Mouse (Mus musculus): ENCODE data around the gene Cacng7. TPM values are rescaled to one million over a fixed set of nuclear protein-coding genes. Genes with fewer than 3 reads are reported as not detected.

Cacng7 gene
- polyA plus RNA-seq, 1 experiment from 2014 or later: 0.13 TPM

- Histone ChIP-seq H3K4me3 (ENCODE audit: low read depth, low read length) (no peak overlapping the region), H3K27me3 (ENCODE audit: insufficient read depth, low read length) (0 out of 2 replicates have a peak, but pooled peaks cover 10% of the 10 kb centered on the region), H3K27ac (ENCODE audit: low read depth) (no peak overlapping the region), H3K9ac (replicated peaks) (no peak overlapping the region), H3K4me2 (ENCODE audit: low read depth, low read length) (no peak overlapping the region), H3K4me1 (ENCODE audit: insufficient read depth) (no peaks in the 10 kb centered on the region), H3K36me3 (replicated peaks; ENCODE audit: insufficient read depth, low read length) (no peaks in the 10 kb centered on the region), H3K9me3 (ENCODE audit: low read length) (no peaks in the 10 kb centered on the region)
- no peak for DNase-seq
- WGBS (ENCODE audit: insufficient replicate concordance): 75% methylated on average over 18 of the region's 18 CpGs
- ATAC-seq: no peak
- no peak for TF ChIP-seq CTCF (IDR thresholded peaks at IDR 0.05; ENCODE audit: low read depth)
- TF ChIP-seq EP300 (IDR thresholded peaks at IDR 0.05; ENCODE audit: low read depth): no peak
These were observed 55.0 kb downstream of the Cacng7 start for GRCm38 (mm10) chr7:3387761-3388160.

DNA sequence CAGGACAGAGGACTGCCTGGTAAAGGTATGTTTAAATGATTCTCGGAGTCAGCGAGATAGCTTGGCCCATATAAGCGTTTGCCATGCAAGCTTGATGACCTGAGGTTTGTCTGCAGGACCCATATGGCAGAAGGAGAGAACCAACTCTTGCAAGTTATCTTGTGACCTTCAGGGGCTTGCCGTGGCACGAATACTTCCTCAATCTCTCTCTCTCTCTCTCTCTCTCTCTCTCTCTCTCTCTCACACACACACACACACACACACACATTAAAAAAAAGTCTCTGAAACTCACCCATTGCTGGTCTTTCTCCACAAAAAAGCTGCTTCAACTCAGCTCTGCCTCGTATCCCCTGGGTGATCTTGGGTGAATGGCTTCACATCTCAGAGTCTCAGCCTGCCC, 56.1 kb downstream of the Cacng7 start:
- 27% methylated on average over 6 of the region's 6 CpGs for WGBS (ENCODE audit: insufficient replicate concordance)
- Histone ChIP-seq H3K9ac (replicated peaks) (no peak overlapping the region), H3K4me1 (ENCODE audit: insufficient read depth) (no peaks in the 10 kb centered on the region), H3K27me3 (ENCODE audit: insufficient read depth, low read length) (0 out of 2 replicates have a peak, but pooled peaks cover 10% of the 10 kb centered on the region), H3K4me2 (ENCODE audit: low read depth, low read length) (no peak overlapping the region), H3K9me3 (ENCODE audit: low read length) (no peaks in the 10 kb centered on the region), H3K36me3 (replicated peaks; ENCODE audit: insufficient read depth, low read length) (no peaks in the 10 kb centered on the region), H3K27ac (ENCODE audit: low read depth) (no peak overlapping the region), H3K4me3 (ENCODE audit: low read depth, low read length) (no peak overlapping the region)
- DNase-seq: no peak
- ATAC-seq: no peak
- TF ChIP-seq CTCF (IDR thresholded peaks at IDR 0.05; ENCODE audit: low read depth) (no peak), EP300 (IDR thresholded peaks at IDR 0.05; ENCODE audit: low read depth) (no peak)

GRCm38 (mm10) chr7:3389444-3390412, 57.0 kb downstream of the Cacng7 start:
- DNase-seq (peak; percentile 18), ATAC-seq (no peak)
- no peaks in the 10 kb centered on the region for H3K36me3 ChIP-seq (replicated peaks; ENCODE audit: insufficient read depth, low read length)
- no peak for TF ChIP-seq CTCF (IDR thresholded peaks at IDR 0.05; ENCODE audit: low read depth)
- TF ChIP-seq EP300 (IDR thresholded peaks at IDR 0.05; ENCODE audit: low read depth): no peak
- H3K27ac ChIP-seq (ENCODE audit: low read depth): no peak overlapping the region
- no peaks in the 10 kb centered on the region for H3K4me1 ChIP-seq (ENCODE audit: insufficient read depth)
- H3K9me3 ChIP-seq (ENCODE audit: low read length): no peaks in the 10 kb centered on the region
- H3K27me3 ChIP-seq (ENCODE audit: insufficient read depth, low read length): 0 out of 2 replicates have a peak, but pooled peaks cover 10% of the 10 kb centered on the region
- H3K4me2 ChIP-seq (ENCODE audit: low read depth, low read length): no peak overlapping the region
- 2% methylated on average over 17 of the region's 17 CpGs for WGBS (ENCODE audit: insufficient replicate concordance)
- no peak overlapping the region for H3K9ac ChIP-seq (replicated peaks)
- no peak overlapping the region for H3K4me3 ChIP-seq (ENCODE audit: low read depth, low read length)

DNA sequence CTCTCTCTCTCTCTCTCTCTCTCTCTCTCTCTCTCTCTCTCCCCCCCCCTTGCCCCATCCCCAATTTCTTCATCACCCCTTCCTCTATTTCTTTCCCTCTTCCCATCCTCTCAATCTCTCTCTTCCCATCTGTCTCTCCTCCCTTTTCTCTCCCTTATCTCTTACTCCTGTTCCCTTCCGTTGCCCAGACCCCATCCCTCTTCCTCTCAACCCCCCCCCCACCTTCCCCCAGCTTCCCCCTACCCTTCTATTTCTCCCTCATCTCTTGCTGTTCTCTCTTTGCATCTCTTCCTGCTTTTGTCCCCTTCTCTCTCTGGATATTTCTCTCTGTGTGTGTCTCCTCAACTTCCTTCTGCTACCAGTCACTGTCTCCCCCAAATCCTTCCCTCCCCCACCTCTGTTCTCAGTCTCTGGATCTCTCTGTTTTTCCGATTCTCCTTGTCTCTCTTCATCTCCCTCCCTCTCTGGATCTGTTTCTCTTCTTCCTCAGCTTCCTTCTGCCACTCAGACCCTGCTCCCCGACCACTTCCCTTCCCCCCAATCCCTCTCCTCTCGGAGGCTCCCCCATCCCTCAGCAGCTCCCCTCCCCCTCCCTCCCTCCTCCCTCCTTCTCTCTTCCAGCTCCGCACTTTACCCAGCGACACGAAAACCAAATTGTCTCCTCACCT, 57.8 kb downstream of the Cacng7 start, which contains the start of gene Cacng8:
Gene Cacng8 (plus strand): TSS at position 271 of the 668 bp plus-strand sequence.
- no peak for DNase-seq
- Histone ChIP-seq H3K36me3 (replicated peaks; ENCODE audit: insufficient read depth, low read length) (no peaks in the 10 kb centered on the region), H3K4me2 (ENCODE audit: low read depth, low read length) (no peak within 1 kb of the TSS), H3K4me1 (ENCODE audit: insufficient read depth) (no peaks in the 10 kb centered on the region), H3K27ac (ENCODE audit: low read depth) (no peak within 1 kb of the TSS), H3K9me3 (ENCODE audit: low read length) (no peaks in the 10 kb centered on the region), H3K9ac (replicated peaks) (no peak within 1 kb of the TSS), H3K27me3 (ENCODE audit: insufficient read depth, low read length) (0 out of 2 replicates have a peak, but pooled peaks cover 10% of the 10 kb centered on the region), H3K4me3 (ENCODE audit: low read depth, low read length) (no peak within 1 kb of the TSS)
- 3% methylated on average over 7 of the region's 7 CpGs for WGBS (ENCODE audit: insufficient replicate concordance)
- no peak for ATAC-seq
- no peak for TF ChIP-seq EP300 (IDR thresholded peaks at IDR 0.05; ENCODE audit: low read depth)
- TF ChIP-seq CTCF (IDR thresholded peaks at IDR 0.05; ENCODE audit: low read depth): no peak

DNA sequence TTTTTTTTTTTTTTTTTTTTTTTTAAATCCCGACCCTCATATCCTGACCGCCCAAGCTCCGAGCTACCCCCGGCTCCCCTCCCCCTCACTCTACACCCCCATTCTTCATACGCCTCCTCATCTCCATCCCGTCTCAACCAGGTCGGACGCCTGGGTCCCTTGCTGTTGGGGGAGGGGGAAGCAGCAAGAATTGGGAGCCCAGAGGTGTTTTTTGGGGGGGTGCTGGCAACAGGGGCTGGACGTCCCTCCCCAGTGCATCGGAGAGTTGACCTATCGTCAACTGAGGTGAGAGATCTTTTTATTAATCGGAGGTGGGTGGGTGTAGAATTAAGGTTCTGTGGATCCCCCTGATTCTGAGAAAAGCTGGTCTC, 58.3 kb downstream of the Cacng7 start:
- TF ChIP-seq CTCF (IDR thresholded peaks at IDR 0.05; ENCODE audit: low read depth) (no peak), EP300 (IDR thresholded peaks at IDR 0.05; ENCODE audit: low read depth) (no peak)
- no peak overlapping the region for H3K9ac ChIP-seq (replicated peaks)
- DNase-seq: no peak
- H3K4me3 ChIP-seq (ENCODE audit: low read depth, low read length): no peak overlapping the region
- 11% methylated on average over 12 of the region's 12 CpGs for WGBS (ENCODE audit: insufficient replicate concordance)
- no peaks in the 10 kb centered on the region for H3K4me1 ChIP-seq (ENCODE audit: insufficient read depth)
- no peaks in the 10 kb centered on the region for H3K9me3 ChIP-seq (ENCODE audit: low read length)
- ATAC-seq: no peak
- no peak overlapping the region for H3K4me2 ChIP-seq (ENCODE audit: low read depth, low read length)
- no peak overlapping the region for H3K27ac ChIP-seq (ENCODE audit: low read depth)
- H3K27me3 ChIP-seq (ENCODE audit: insufficient read depth, low read length): 0 out of 2 replicates have a peak, but pooled peaks cover 10% of the 10 kb centered on the region
- no peaks in the 10 kb centered on the region for H3K36me3 ChIP-seq (replicated peaks; ENCODE audit: insufficient read depth, low read length)

DNA sequence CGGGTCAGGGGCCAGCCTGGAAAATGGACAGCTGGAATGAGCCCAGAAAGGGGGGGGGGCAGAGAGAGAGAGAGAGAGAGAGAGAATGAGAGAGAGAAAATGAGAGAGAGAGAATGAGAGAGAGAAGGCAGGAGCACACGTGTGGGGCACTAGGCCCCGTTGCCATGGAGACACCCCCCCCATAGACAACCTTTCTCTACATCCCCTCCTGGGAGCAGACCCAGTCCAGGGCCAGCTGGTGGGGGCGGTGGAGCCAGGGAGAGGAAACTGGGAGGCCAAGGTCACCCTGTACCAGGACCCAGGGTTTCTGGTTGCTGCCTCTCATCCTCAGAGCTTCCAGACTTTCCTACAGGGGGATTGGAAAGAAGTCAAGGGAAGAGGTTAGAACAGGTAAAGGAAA, 59.1 kb downstream of the Cacng7 start:
- ATAC-seq: no peak
- TF ChIP-seq CTCF (IDR thresholded peaks at IDR 0.05; ENCODE audit: low read depth): no peak
- TF ChIP-seq EP300 (IDR thresholded peaks at IDR 0.05; ENCODE audit: low read depth): no peak
- no peaks in the 10 kb centered on the region for H3K9me3 ChIP-seq (ENCODE audit: low read length)
- H3K9ac ChIP-seq (replicated peaks): no peak overlapping the region
- no peaks in the 10 kb centered on the region for H3K36me3 ChIP-seq (replicated peaks; ENCODE audit: insufficient read depth, low read length)
- H3K4me3 ChIP-seq (ENCODE audit: low read depth, low read length): no peak overlapping the region
- H3K27ac ChIP-seq (ENCODE audit: low read depth): no peak overlapping the region
- H3K27me3 ChIP-seq (ENCODE audit: insufficient read depth, low read length): 0 out of 2 replicates have a peak, but pooled peaks cover 10% of the 10 kb centered on the region
- 32% methylated on average over 4 of the region's 4 CpGs for WGBS (ENCODE audit: insufficient replicate concordance)
- H3K4me2 ChIP-seq (ENCODE audit: low read depth, low read length): no peak overlapping the region
- DNase-seq: no peak
- no peaks in the 10 kb centered on the region for H3K4me1 ChIP-seq (ENCODE audit: insufficient read depth)

Measured in liver, postnatal 0 days (tissue).